14 mouse cellular contexts compared by ENCODE assay signal in genomic region chr9:123497906-123498305, GRCm38 (mm10). TPM values are rescaled to one million over a fixed set of nuclear protein-coding genes. Genes with fewer than 3 reads are reported as not detected.
DNase-seq lines count a peak whose midpoint lies in the region; ATAC-seq lines count a peak whose summit lies in the region.
"Had no signal": no experiment of that assay in that cellular context is flagged by ENCODE, and none has a peak within 500 bp of the region (broad histone marks: within the 10 kb centered on the region; RNA-seq: fewer than 3 reads in every experiment).

No protein-coding gene starts in this region.

- intact Hi-C loops in heart, postnatal 25 days (cut with DNase I): no loop called here
- intact Hi-C loops in left cerebral cortex, postnatal 14 days (cut with DNase I): no loop called here

- peak; percentile 29; the same call in 1 of the 2 replicates for ATAC-seq in heart, embryonic 16.5 days (replicated peaks; ENCODE audit: extremely low read depth, insufficient read depth, low FRiP score)
- ATAC-seq in granulocyte monocyte progenitor cell, adult 5-6 weeks (replicated peaks; ENCODE audit: poor library complexity, severe bottlenecking): peak; percentile 99
- ATAC-seq: midbrain, embryonic 13.5 days had no signal

- H3K4me1 ChIP-seq in heart, embryonic 16.5 days (ENCODE audit: control insufficient read depth, insufficient read depth, low read length): peaks cover 35% of the 10 kb centered on the region

- no peaks in the 10 kb centered on the region for H3K9me3 ChIP-seq in heart, embryonic 16.5 days (replicated peaks; ENCODE audit: control insufficient read depth, low read length)
- H3K9me3 ChIP-seq: hindbrain, embryonic 10.5 days; limb, embryonic 12.5 days; midbrain, embryonic 13.5 days had no signal

- H3K27ac ChIP-seq in heart, embryonic 16.5 days (ENCODE audit: low read length): no peak overlapping the region
- H3K27ac ChIP-seq: heart, adult 2 months; hindbrain, embryonic 10.5 days; limb, embryonic 12.5 days; midbrain, embryonic 13.5 days had no signal

- no peak for DNase-seq in heart, postnatal 25 days (ENCODE audit: low spot score)
- DNase-seq in lung, postnatal 25 days (ENCODE audit: low spot score): peak; percentile 65
- DNase-seq in thymus, postnatal 10 days (ENCODE audit: low spot score in 2 of 2): peak; percentile 12 to 21
- DNase-seq in left cerebral cortex, postnatal 14 days (ENCODE audit: low spot score in 2 of 2): no peak
- DNase-seq in layer of hippocampus, adult 18-20 months (ENCODE audit: low spot score in 2 of 2): no peak
- DNase-seq in ovary, postnatal 14 days (ENCODE audit: low spot score): no peak
- DNase-seq: heart, adult 2 months; kidney, adult 8-10 months had no signal

- no peak overlapping the region for H3K9ac ChIP-seq in heart, embryonic 16.5 days (ENCODE audit: low read length)
- H3K9ac ChIP-seq: limb, embryonic 12.5 days; midbrain, embryonic 13.5 days had no signal

- 31% methylated on average over 5 of the region's 5 CpGs for WGBS in heart, embryonic 16.5 days

- H3K27me3 ChIP-seq in heart, embryonic 16.5 days (ENCODE audit: control insufficient read depth, insufficient read depth, low read length): no peaks in the 10 kb centered on the region
- H3K27me3 ChIP-seq: limb, embryonic 12.5 days; midbrain, embryonic 13.5 days had no signal

- H3K4me2 ChIP-seq in heart, embryonic 16.5 days (ENCODE audit: low read depth, low read length): no peak overlapping the region
- H3K4me2 ChIP-seq: limb, embryonic 12.5 days; midbrain, embryonic 13.5 days had no signal

- no peak overlapping the region for H3K4me3 ChIP-seq in heart, embryonic 16.5 days (ENCODE audit: low read length)
- H3K4me3 ChIP-seq: erythroblast, embryonic 14.5 days; heart, adult 2 months; hindbrain, embryonic 10.5 days; limb, embryonic 12.5 days; midbrain, embryonic 13.5 days had no signal

- H3K36me3 ChIP-seq in heart, embryonic 16.5 days (ENCODE audit: control insufficient read depth, insufficient read depth): peaks cover 9% of the 10 kb centered on the region; the same call in 1 of the 2 replicates

RNA-seq across cellular contexts. Expression of gene Limd1, which starts 19.4 kb away (rescaled TPM):
- polyA plus RNA-seq in heart, embryonic 16.5 days (2015; fragmentation: Nextera tagmentation; extraction: Ambion mirVana): 56.6 and 62.4 TPM in 2 replicates
- total RNA-seq in heart, postnatal 25 days (2021): 10 to 100 TPM; 31.2 to 37.8 TPM
- total RNA-seq in granulocyte monocyte progenitor cell, adult 5-6 weeks (2014; fragmentation: Nextera tagmentation): 26.3 and 29.8 TPM in 2 replicates
- 24.4 and 26.2 TPM in 2 replicates for total RNA-seq in granulocyte monocyte progenitor cell, adult 5-6 weeks (2017)
- 1 to 10 TPM; 8.1 to 8.9 TPM for total RNA-seq in left cerebral cortex, postnatal 14 days (2021)
- total RNA-seq in layer of hippocampus, adult 18-20 months (2021): 1 to 10 TPM; 6.9 to 7.8 TPM

RNA-seq across cellular contexts. Expression of gene Sacm1l, which starts 31.7 kb away (rescaled TPM):
- 48.0 and 51.6 TPM in 2 replicates for polyA plus RNA-seq in heart, embryonic 16.5 days (2015; fragmentation: Nextera tagmentation; extraction: Ambion mirVana)
- total RNA-seq in heart, postnatal 25 days (2021): 10 to 100 TPM; 32.4 to 35.8 TPM
- 25.8 and 32.2 TPM in 2 replicates for total RNA-seq in granulocyte monocyte progenitor cell, adult 5-6 weeks (2014; fragmentation: Nextera tagmentation)
- total RNA-seq in granulocyte monocyte progenitor cell, adult 5-6 weeks (2017): 32.8 and 42.3 TPM in 2 replicates
- 10 to 100 TPM; 46.9 to 53.5 TPM for total RNA-seq in left cerebral cortex, postnatal 14 days (2021)
- total RNA-seq in layer of hippocampus, adult 18-20 months (2021): 10 to 100 TPM; 61.8 to 62.3 TPM

Comparison
In these comparisons a context has a peak if more than half of its experiments do, and no peak if none do; other contexts are left out.
1. DNase-seq: peak in lung, postnatal 25 days (single experiment) and thymus, postnatal 10 days (2 of 2); none in heart, postnatal 25 days (single experiment), left cerebral cortex, postnatal 14 days (0 of 2), layer of hippocampus, adult 18-20 months (0 of 2) and ovary, postnatal 14 days (single experiment).